Mouse (Mus musculus) limb, embryonic 10.5 days (tissue): Measurements from ENCODE around the gene Wrnip1. TPM values are rescaled to one million over a fixed set of nuclear protein-coding genes. Genes with fewer than 3 reads are reported as not detected.
A peak's percentile ranks its signal among the peaks of the same experiment; 100 is the strongest.

Source experiments
- DNase-seq: peaks from one replicate; pipeline ENCODE4 v3.0.0-alpha.2; 2017; ENCODE audit warnings: low spot score
- H3K27ac ChIP-seq: fragments of 300-500 bp; sonication (generic); 2 replicates; pipeline ENCODE4 v1.5.1; 2016; ENCODE audit warnings: mild to moderate bottlenecking
- H3K27me3 ChIP-seq: fragments of 300-500 bp; sonication (generic); 2 replicates; pipeline ENCODE4 v1.6.1; 2016; ENCODE audit warnings: low read depth, mild to moderate bottlenecking; ENCODE audit not compliant: poor library complexity, severe bottlenecking
- H3K36me3 ChIP-seq: fragments of 300-500 bp; sonication (generic); 2 replicates; pipeline ENCODE4 v1.6.1; 2016; ENCODE audit warnings: mild to moderate bottlenecking, moderate library complexity
- H3K4me1 ChIP-seq: fragments of 300-500 bp; sonication (generic); 2 replicates; pipeline ENCODE4 v1.6.1; 2016
- H3K4me3 ChIP-seq: fragments of 300-500 bp; sonication (generic); 2 replicates; pipeline ENCODE4 v1.5.1; 2016; ENCODE audit warnings: mild to moderate bottlenecking, moderate library complexity
- H3K9me3 ChIP-seq: fragments of 300-500 bp; sonication (generic); replicated peaks from 2 replicates; pipeline ENCODE4 v1.6.1; 2016; ENCODE audit warnings: mild to moderate bottlenecking
- WGBS: fragments of 180-500 bp; shearing (Covaris S2); methylation state at CpG from one replicate; pipeline ENCODE4 v1.1.7; 2016; 5-methylcytosine and 5-hydroxymethylcytosine counted together
- polyA plus RNA-seq: library from polyadenylated mRNA; unstranded; fragments of >200 nt; fragmentation: Nextera tagmentation; extraction: Ambion mirVana; gene quantifications from 2 replicates; pipeline ENCODE4 v1.2.1, GENCODE M21; 2016

Wrnip1 gene
- polyA plus RNA-seq, 1 experiment from 2014 or later = 20.6 TPM

DNA sequence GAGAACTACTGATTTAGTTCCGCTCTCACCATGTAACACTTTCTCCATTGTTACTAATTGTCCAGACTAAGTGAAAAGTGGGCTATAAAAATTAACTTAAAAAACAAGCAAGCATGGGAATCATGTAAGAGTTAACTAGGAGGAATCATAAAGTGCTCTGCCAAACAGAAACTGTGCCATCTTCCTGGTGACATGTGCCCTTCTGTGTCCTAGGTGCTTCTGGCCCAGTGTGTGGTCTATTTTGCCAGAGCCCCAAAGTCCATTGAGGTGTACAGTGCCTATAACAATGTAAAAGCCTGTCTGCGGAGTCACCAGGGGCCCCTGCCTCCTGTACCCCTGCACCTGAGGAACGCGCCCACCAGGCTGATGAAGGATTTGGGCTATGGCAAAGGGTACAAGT lies 19.8 kb downstream of the Wrnip1 start:
- 92% methylated on average over 4 of the region's 4 CpGs for WGBS
- Histone ChIP-seq H3K4me1 (no peaks in the 10 kb centered on the region), H3K4me3 (no peak overlapping the region), H3K9me3 (no peaks in the 10 kb centered on the region), H3K27me3 (no peaks in the 10 kb centered on the region), H3K27ac (no peak overlapping the region), H3K36me3 (peaks cover 57% of the 10 kb centered on the region)
- no peak for DNase-seq

DNA sequence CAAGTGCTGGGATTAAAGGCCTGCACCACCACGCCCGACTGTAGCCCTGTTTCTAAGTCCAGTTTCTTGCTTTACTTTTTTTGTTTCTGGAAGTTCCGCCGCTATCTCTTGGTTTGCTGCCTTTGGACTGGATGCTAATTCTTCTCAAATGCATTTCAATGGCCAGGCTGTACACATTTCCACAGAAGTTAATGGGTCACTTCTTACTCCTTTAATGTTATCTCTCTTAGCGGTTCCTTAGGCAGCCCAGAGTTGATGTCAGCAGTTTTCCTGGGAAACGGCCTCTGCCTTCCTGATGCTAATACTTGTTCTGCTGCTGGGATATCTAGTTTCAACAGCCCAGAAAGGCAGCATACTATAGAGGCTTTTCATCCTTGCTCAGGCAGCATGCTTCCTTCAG lies 21.3 kb downstream of the Wrnip1 start:
- Histone ChIP-seq H3K27ac (no peak overlapping the region), H3K4me3 (no peak overlapping the region), H3K36me3 (peaks cover 44% of the 10 kb centered on the region), H3K9me3 (no peaks in the 10 kb centered on the region), H3K27me3 (no peaks in the 10 kb centered on the region), H3K4me1 (no peaks in the 10 kb centered on the region)
- 88% methylated on average over 6 of the region's 6 CpGs for WGBS
- no peak for DNase-seq

DNA sequence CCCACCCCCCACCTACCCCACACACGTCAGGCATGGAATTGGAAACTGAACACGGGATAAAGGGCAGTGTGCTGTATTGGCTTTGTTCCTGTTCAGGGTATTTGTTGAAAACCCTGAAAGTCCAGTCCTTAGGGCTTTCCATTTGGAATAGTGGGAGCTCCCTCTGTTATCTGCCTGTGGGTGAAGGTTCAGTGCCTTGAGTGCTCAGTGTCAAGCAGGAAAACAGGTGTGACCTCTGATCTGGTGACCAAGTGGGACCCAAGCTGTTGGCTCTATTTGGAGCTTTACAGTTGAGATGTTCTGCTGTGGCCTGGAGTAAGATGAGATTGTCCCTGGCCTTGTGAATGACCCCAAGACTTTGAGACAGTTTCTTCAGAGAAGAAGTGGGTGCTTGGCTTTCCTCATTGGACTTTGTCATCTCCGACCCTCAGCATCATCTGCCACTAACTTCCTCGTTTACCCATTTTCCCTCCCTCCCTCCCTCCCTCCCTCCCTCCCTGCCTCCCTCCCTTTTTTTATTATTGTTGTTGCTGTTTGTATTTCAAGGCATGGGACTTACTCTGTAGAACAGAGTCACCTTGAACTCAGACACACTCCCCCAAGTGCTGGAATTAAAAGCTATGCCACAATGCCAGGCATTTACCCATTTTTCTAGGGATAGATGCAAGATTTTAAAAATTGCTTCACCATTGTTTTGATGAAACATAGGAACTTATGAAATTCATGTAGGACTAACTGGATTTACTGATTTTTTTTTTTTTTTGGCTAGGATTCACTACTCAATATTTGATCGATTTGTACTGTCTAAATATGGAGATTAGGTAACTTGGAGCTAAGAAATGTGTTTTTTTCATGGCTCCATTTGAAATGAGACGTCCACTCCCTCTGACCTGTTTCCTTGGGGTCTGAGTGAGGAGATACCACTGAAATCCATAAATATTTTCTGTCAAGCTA lies 22.8 kb downstream of the Wrnip1 start:
- peaks cover 31% of the 10 kb centered on the region for H3K36me3 ChIP-seq
- H3K27ac ChIP-seq = no peak overlapping the region
- WGBS = 86% methylated on average over 6 of the region's 6 CpGs
- no peaks in the 10 kb centered on the region for H3K9me3 ChIP-seq
- H3K4me1 ChIP-seq = no peaks in the 10 kb centered on the region
- no peak overlapping the region for H3K4me3 ChIP-seq
- DNase-seq = no peak
- no peaks in the 10 kb centered on the region for H3K27me3 ChIP-seq

DNA sequence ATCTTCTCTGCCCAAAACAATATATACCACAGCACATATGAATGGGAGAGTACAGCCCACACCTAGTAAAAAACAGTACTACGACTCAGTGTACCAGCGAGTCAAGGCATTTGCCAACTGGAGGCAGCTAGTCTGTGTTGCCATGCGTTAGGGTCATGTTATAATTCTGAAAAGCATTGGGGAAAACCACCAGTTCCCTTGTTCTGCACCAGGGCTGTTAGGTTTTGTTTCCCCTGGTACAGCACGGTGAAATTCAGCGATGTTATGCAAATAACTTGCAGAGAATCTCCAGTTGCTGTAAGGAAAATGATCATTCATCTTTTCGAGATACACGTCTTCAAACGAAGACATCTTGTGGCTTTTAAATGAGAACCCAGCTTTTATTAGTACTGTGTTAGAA lies 23.7 kb downstream of the Wrnip1 start:
- Histone ChIP-seq H3K4me1 (no peaks in the 10 kb centered on the region), H3K27me3 (no peaks in the 10 kb centered on the region), H3K36me3 (peaks cover 22% of the 10 kb centered on the region), H3K4me3 (no peak overlapping the region), H3K9me3 (no peaks in the 10 kb centered on the region), H3K27ac (no peak overlapping the region)
- 91% methylated on average over 8 of the region's 8 CpGs for WGBS
- no peak for DNase-seq

DNA sequence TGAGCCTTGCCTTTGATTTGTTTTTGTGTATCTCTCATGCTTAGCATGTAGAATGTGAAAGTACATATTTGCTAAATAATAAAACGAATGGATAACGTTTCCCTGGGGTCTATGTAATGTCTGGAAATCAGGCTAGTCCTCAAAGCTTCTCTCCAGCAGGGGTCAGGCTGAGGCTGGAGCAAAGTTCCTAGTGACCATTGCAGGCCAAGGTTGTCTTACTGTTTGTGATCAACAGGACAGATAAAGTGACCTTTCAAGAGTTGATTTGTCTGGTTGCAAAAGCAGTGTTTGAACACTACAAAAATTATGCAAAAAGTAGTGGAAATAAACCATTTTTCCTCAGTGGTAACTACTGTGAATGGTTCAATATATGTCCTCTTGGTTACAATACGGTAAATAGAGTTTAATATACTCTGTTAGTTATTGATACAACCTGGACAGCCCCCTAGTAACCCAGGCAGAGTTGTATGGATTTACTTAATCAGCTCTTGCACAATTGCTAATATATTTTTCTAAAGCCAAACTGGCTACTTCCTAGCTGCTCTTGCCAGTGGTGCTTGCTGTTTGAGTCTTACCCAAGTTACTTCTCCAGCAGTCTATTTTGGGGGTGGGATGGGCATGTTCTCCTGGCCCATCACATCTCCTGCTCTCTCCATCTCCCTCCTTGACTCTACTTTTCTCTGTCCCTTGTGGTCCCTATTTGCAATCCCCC lies 25.4 kb downstream of the Wrnip1 start:
- no peak for DNase-seq
- no peaks in the 10 kb centered on the region for H3K4me1 ChIP-seq
- H3K27ac ChIP-seq = no peak overlapping the region
- H3K4me3 ChIP-seq = no peak overlapping the region
- no peaks in the 10 kb centered on the region for H3K27me3 ChIP-seq
- 81% methylated on average over 3 of the region's 3 CpGs for WGBS
- H3K36me3 ChIP-seq = peaks cover 8% of the 10 kb centered on the region; the same call in 1 of the 2 replicates
- H3K9me3 ChIP-seq = no peaks in the 10 kb centered on the region

DNA sequence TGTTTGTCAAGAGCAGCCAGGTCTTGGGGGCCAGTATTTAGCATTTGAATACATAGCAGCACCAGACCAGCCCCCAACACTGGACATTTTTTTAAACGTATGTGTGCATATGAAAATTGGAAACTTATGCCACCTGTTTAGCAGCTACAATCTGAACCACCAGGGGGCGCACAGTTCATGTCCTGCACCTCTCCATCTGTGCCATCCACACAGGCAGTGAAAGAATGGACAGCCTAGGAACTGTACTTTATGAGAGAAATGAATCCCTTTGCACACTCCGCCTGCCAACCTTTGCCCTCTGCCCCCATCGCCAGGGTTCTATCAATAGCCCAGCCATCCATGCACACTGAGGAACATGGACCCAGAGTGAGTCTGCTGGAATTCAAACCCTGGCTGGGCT lies 26.1 kb downstream of the Wrnip1 start:
- no peaks in the 10 kb centered on the region for H3K9me3 ChIP-seq
- DNase-seq = peak; percentile 63
- 0 out of 2 replicates have a peak, but pooled peaks cover 3% of the 10 kb centered on the region for H3K36me3 ChIP-seq
- 63% methylated on average over 4 of the region's 4 CpGs for WGBS
- no peak overlapping the region for H3K27ac ChIP-seq
- no peaks in the 10 kb centered on the region for H3K4me1 ChIP-seq
- no peak overlapping the region for H3K4me3 ChIP-seq
- no peaks in the 10 kb centered on the region for H3K27me3 ChIP-seq

DNA sequence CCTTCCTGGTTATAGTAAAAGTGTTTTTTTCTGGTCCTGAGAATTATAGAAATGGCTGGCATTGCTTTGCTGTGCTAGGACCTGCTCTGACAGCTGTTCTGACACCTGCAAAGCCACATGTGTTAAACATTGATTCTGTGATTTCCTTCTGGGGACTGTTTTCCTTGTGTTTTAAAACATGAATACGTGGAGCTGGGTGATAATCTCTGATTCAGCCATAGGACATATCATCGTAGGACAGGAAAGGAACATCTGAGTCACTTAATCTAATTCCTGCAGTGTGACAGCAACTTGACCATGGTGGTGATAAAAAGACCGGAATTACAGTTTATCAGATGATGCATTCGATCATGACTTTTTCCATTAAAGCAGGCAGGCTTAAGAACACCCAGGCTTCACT lies 27.0 kb downstream of the Wrnip1 start:
- WGBS = 87% methylated on average over 4 of the region's 4 CpGs
- H3K27ac ChIP-seq = no peak overlapping the region
- H3K9me3 ChIP-seq = no peaks in the 10 kb centered on the region
- H3K4me1 ChIP-seq = no peaks in the 10 kb centered on the region
- DNase-seq = no peak
- H3K4me3 ChIP-seq = no peak overlapping the region
- no peaks in the 10 kb centered on the region for H3K27me3 ChIP-seq
- no peaks in the 10 kb centered on the region for H3K36me3 ChIP-seq

DNA sequence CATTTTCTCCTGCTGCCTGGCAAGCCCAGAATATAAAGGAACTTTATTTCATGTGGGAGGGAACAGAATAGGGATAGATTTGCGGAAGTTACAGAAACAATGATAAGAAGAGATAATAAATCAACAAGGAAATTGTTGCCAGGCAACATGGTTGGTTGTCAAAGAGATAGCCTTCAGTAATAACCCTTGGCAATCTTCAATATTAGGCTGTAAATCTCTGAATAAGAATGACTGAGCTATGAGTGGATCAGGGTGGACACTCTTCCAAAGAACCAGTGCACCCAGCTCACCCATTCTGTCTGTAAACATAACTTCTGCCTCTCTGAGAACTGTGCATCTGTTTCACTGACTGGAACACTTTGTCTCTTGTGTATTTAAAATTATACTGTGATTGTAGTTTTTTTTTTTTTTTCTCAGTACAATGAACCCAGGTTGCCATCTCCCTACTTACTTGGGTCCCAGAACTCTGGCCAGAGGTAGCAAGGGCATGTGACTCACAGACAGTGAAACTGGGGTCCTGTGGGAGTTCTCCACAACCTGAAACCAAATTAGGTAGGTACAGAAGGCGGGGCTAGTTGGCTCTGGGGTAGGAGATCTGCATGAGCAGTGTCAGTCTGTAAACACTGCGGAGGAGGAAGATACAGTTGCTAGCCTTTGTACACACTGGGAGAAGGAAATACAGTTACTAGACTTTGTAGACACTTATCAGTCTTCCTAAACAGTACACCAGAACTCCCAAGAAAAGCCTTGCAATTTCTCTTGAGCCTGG lies 29.9 kb downstream of the Wrnip1 start:
- no peak overlapping the region for H3K27ac ChIP-seq
- 85% methylated on average over 3 of the region's 3 CpGs for WGBS
- no peak overlapping the region for H3K4me3 ChIP-seq
- H3K27me3 ChIP-seq = no peaks in the 10 kb centered on the region
- no peak for DNase-seq
- H3K36me3 ChIP-seq = no peaks in the 10 kb centered on the region
- H3K9me3 ChIP-seq = no peaks in the 10 kb centered on the region
- no peaks in the 10 kb centered on the region for H3K4me1 ChIP-seq

DNA sequence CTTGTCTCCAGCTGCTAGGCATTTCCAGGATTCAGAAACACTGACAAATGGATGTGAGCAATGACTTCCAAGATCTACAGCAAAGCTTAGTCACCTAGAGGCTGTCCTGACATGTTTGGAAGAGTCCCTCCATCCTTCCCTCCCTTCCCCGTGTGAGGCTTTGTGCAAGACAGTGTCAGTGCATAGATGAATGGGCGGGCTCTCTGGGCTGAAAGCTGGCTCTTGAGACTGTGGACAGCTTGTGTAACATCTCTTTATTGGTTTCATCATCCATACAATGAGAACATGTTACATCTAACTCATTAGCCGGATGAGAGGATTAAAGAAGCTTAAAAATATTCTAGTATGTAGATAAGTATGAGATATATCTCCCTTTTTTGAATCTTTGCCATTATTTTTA lies 30.9 kb downstream of the Wrnip1 start:
- WGBS = 81% methylated on average over 3 of the region's 3 CpGs
- H3K4me1 ChIP-seq = no peaks in the 10 kb centered on the region
- no peak for DNase-seq
- H3K27me3 ChIP-seq = no peaks in the 10 kb centered on the region
- H3K4me3 ChIP-seq = no peak overlapping the region
- no peaks in the 10 kb centered on the region for H3K36me3 ChIP-seq
- no peaks in the 10 kb centered on the region for H3K9me3 ChIP-seq
- H3K27ac ChIP-seq = no peak overlapping the region

DNA sequence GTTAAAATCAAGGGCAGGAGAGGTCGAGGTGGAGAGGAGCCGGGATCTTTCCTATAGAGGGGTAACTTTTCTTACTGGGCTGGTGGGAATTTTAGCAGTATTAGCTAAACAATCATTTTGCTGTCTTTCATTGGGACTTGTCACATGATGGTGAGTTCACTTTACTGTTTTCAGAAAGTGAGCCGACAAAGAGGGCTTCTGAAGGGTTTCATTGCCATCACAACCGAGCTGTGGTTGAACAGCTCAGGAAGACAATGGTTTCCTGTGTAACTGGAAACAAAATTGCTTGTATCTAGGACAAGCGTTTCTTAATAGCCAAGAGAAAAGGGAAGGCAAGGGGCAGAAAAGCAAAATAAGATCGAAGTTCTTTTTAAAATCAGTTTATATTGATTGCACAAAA lies 31.4 kb downstream of the Wrnip1 start:
- 82% methylated on average over 6 of the region's 6 CpGs for WGBS
- no peak overlapping the region for H3K27ac ChIP-seq
- H3K4me3 ChIP-seq = no peak overlapping the region
- H3K36me3 ChIP-seq = no peaks in the 10 kb centered on the region
- no peaks in the 10 kb centered on the region for H3K4me1 ChIP-seq
- no peak for DNase-seq
- no peaks in the 10 kb centered on the region for H3K9me3 ChIP-seq
- no peaks in the 10 kb centered on the region for H3K27me3 ChIP-seq

DNA sequence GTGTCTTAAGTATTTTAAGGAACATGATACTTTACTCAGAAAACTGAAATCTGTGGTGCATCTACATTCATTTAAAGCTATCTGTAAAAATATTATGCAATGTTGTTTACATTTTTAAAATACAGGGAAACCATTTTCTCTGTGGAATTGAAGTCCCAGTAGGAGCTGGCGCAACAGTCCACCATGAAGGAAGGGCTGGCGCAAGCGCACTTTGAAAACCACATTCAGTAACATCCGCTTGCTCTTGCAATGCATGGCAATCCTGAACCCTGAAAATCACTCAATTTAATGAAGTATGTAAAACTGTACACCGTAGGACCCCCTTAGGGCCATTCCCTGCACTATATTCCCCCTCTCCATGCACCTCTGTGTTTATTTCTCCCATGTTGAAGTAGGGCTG lies 32.7 kb downstream of the Wrnip1 start:
- H3K36me3 ChIP-seq = no peaks in the 10 kb centered on the region
- H3K27ac ChIP-seq = no peak overlapping the region
- H3K27me3 ChIP-seq = no peaks in the 10 kb centered on the region
- no peak for DNase-seq
- no peak overlapping the region for H3K4me3 ChIP-seq
- no peaks in the 10 kb centered on the region for H3K4me1 ChIP-seq
- 93% methylated on average over 5 of the region's 5 CpGs for WGBS
- H3K9me3 ChIP-seq = no peaks in the 10 kb centered on the region

DNA sequence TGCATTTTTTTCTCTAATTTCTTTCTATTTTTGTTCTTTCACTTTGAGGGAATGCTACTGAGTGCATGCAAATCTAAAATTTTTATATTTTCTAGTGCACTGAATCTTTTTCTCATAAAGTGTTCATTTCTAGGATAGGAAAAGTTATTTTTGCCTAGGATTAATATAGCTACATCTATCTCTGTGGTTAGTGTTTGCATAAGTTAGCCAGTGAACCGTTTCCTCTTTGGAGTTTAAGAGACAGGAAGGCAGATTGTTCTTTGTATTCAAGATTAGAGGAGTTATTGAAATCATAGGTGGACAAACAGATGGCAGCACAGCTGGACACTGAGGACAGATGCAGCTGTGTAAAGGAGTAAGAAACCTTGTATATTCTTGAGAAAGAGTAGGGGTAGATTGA lies 37.5 kb downstream of the Wrnip1 start:
- WGBS = 70% methylated on average over 1 of the region's 1 CpGs
- Histone ChIP-seq H3K9me3 (no peaks in the 10 kb centered on the region), H3K27ac (no peak overlapping the region), H3K4me3 (no peak overlapping the region), H3K36me3 (no peaks in the 10 kb centered on the region), H3K27me3 (no peaks in the 10 kb centered on the region), H3K4me1 (no peaks in the 10 kb centered on the region)
- DNase-seq = no peak

DNA sequence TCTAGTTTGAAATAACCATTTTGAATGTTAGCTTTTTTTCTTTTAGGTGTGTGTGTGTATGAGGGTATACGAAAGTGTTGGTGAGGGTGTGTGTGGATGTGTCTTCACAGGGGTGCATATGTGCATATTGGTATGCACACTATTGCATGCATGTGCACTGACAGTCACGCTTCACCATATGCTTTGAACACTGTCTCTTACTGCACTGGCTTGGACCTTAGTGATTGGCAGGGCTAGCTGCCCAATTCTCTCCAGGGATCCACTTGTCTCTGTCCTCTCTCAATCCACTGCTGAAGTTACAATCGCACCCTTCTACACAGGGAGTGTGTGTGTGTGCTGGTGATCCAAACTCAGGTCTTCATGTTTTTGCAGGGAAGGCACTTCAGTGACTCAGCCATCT lies 39.5 kb downstream of the Wrnip1 start:
- H3K27ac ChIP-seq = no peak overlapping the region
- H3K9me3 ChIP-seq = no peaks in the 10 kb centered on the region
- no peaks in the 10 kb centered on the region for H3K36me3 ChIP-seq
- H3K27me3 ChIP-seq = no peaks in the 10 kb centered on the region
- DNase-seq = no peak
- WGBS = 93% methylated on average over 3 of the region's 3 CpGs
- H3K4me1 ChIP-seq = no peaks in the 10 kb centered on the region
- H3K4me3 ChIP-seq = no peak overlapping the region
